Mouse (Mus musculus) embryo, embryonic 11 days (tissue): ENCODE data around the gene Rnf144a.

Source experiments
- DNase-seq: peaks from one replicate; pipeline ENCODE4 v3.0.0-alpha.2; 2015

Gene Rnf144a

GRCm38 (mm10) chr12:26367361-26367760 lies 47.7 kb downstream of the Rnf144a start:
- DNase-seq: no peak

DNA sequence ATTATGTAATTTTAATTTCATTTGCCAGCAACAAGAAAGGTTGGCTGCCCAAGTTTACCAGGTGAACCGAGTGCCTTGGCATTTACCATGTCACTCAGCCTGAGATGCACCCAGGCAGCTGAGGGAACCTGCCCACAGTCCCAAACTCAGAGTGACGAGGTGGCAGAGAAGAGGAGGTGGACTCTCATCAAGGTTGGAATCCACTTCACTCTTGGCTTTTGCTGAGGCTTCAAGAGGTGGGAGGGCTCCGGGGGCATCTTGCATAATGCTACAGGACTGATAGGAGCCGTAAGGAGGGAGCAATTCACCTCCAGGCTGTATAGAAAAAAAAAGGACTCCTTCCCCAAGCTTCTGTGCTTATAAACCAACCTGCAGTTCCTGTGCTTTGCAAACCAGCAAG lies 48.7 kb downstream of the Rnf144a start:
- no peak for DNase-seq

DNA sequence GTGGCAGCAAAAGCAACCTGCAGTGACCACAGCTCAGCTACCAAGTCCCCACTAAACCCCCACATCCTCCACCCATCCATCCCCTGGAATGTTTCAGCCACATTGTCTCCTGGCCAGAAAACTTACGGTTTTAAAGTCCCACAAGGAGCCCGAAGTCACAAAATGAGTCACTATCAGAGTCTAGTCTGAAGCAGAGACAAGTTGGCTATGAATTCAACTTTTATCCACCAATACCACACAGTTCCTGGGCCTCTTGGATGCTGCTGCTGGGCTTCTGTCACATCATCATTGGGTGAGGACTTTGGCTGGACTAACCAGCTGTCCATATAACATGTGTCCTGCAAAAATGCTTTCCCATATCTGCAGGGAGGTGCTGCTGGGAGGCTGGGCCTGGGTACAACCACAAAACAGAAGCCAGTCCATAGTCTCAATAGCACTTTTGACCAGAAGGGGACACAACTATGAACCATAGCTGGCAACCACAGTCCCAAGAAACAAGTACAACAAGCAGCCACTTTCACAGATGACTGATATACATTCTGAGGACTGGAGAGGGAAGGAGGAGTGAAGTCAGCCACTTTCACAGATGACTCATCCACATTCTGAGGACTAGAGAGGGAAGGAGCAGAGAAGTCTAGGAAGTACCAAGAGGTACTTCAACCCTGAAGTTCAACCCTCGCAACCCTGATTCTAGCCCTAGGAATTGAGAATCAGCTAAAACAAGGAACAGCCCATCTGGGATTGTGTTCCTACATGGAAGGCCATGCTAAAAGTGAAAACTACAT lies 49.3 kb downstream of the Rnf144a start:
- no peak for DNase-seq

DNA sequence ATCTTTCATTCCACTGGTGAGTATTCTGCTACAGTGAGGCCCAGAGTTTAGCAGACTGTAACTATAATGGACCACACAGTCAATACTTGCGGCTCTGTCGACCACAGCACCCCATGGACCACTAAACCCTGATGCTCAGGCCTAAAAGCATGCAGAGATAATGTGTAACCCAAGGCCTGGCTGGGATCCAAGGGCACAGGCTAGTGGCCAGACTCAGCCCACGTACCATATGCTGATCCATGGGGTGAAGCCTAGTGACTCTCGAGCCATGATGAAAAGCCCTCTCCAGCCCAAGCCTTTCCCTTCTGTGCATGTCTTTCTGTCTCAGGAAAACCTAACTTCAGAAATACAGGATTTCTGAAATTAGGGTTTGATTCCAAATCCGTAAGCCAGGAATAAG lies 50.2 kb downstream of the Rnf144a start:
- DNase-seq: no peak

GRCm38 (mm10) chr12:26360946-26361523 lies 54.0 kb downstream of the Rnf144a start:
- no peak for DNase-seq

- no peak for DNase-seq
Observed at GRCm38 (mm10) chr12:26359817-26360216, 55.2 kb downstream of the Rnf144a start.

GRCm38 (mm10) chr12:26359241-26359640 lies 55.8 kb downstream of the Rnf144a start:
- DNase-seq: no peak

DNA sequence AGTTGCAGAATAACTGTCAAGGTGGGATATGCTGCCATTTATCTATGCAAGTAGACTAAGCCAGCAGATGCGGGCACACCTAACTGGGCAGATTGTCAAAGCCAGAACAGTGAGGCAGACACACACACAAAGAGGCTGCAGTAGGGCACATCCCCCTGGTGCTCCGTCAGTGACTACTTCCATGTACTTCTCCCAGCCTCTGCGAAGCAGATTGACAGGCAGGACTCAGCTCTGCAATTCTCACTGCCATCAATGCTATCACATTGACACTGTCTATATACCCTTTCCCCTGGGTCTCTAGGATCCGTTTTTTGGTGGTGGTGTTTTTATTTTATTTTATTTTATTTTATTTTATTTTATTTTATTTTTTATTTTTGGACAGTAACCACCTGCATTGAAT lies 57.8 kb downstream of the Rnf144a start:
- DNase-seq: no peak

GRCm38 (mm10) chr12:26356191-26356590 lies 58.9 kb downstream of the Rnf144a start:
- peak; percentile 24 for DNase-seq

DNA sequence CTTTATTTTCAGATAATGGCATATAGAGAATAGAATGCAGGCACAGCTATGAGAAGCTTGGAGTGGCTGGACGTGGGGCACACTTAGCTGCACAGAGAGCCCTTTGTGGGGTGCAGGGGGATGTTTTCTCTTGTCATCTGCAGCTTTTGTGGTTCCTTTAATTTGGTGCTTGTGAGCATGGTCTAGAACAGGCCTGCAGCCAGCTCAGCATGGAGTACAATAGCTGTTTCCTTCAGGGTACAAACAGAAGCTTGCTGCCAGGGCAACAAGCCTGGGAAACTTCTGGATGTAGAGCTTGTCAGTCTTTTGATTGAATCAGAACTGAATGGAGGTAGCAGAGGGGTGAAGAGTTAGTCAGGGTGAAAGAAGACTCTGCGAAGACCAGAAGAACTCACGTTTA lies 63.7 kb downstream of the Rnf144a start:
- DNase-seq: no peak

DNA sequence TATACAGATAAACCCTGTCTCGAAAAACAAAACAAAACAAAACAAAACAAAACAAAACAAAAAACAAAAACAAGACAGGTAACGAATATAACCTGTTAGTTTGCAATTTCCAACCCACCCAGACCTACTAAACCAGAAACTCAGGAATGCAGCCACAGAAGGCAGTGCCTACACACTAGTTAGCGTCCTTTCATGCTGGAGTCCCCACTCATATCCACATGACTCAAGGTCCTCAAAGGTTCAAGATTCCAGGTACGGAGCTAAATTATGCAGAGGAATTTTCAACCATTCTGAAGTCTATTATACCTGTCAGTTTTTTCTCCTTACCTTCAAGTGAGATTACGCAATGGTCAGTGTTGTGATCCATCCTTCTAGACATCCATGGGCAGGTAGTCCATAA lies 70.6 kb downstream of the Rnf144a start:
- DNase-seq: no peak

DNA sequence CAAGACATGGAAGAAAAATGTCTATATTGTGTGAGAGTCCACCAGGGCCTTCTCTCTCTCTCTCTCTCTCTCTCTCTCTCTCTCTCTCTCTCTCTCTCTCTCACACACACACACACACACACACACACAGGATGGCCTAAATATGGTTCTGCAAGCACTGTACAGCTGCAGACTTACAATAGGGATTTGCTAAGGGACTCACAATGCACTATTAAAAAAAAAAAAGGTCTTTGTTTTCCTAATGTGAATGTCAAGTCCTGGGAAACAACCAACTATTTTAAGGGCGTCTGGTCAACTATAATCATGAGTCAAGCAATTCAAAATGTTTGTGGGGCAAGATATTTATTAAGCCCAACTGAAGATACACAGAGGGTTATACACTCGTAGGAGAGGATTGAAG lies 71.9 kb downstream of the Rnf144a start:
- DNase-seq: no peak

DNA sequence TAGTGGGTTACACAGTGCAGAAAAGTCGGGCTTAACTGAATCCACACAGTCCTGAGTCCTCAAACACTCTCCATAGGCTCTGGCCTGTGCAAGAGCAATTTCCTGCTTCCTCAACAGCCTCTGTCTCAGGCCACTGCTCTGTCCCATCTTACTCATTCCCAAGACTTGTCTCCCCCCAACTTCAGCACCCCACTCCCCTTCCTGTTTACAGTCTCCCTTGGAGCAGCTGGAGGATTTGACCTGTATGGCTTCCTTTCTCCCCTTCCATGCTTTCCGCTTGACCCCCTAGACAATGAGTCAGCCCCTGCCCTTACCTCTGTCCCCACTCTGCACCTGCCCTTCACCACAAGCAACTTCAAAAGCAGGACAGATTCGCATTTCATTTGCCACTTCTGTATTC lies 72.4 kb downstream of the Rnf144a start:
- DNase-seq: no peak

DNA sequence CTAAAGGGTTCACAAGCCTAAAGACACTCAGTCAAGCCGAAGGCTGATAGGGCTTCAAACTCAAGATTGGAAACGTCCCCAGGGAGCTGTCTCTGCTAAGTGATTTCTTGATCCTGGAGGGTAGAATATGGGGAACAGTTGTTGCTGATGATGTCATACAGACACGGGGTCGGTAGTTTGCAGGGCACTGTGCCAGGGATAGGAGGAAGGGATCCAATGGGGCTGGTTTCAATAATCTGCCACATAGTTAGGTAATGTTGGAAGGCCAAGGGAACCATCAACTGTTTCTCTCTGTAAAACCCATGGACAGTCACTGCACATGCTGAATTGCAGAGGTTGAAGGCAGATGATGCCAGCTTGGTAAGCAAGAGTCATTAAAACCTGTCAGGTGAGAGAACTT lies 73.0 kb downstream of the Rnf144a start:
- no peak for DNase-seq

- DNase-seq: no peak
Observed at GRCm38 (mm10) chr12:26340621-26341020, 74.4 kb downstream of the Rnf144a start.

- DNase-seq: no peak
Observed at GRCm38 (mm10) chr12:26339886-26340285, 75.2 kb downstream of the Rnf144a start.

DNA sequence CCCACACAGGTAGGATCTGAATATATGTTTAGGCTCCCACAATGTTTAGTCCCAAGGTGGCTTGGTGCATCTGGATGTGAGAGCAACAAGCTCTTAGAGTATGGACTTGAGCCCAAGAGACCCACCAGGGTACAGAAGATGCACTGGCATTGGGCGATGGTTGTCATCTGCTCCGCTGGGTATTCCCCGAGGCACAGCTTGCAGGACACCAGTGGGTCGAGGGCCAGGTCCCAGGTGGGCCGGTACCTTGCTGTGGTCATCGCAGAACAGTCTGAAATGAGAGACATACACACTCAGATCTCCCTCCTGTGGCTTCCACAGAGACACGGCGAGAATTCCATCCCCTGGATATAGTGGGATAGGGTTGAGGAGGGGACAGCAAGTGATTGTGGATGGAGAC lies 75.9 kb downstream of the Rnf144a start:
- no peak for DNase-seq

GRCm38 (mm10) chr12:26333678-26334077 lies 81.4 kb downstream of the Rnf144a start:
- no peak for DNase-seq

DNA sequence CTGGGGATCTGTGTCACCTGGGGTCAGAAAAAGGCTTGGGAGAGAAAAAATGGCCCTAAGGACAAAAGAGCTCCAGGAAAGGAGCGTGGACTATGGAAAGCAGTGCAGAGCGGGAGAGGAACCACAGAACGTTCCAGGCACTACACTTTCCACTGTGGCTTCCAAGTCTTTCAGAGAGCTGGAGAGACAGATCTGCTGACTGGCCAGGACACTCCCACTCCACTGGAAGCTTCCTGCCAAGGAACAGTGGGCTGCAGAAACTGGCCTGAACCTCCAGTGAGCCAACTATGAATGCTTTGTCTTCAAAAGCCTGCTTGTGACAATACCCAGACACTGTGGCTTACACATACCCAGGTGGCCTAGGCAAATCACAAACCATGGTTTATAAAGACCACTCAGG lies 84.0 kb downstream of the Rnf144a start:
- DNase-seq: no peak

DNA sequence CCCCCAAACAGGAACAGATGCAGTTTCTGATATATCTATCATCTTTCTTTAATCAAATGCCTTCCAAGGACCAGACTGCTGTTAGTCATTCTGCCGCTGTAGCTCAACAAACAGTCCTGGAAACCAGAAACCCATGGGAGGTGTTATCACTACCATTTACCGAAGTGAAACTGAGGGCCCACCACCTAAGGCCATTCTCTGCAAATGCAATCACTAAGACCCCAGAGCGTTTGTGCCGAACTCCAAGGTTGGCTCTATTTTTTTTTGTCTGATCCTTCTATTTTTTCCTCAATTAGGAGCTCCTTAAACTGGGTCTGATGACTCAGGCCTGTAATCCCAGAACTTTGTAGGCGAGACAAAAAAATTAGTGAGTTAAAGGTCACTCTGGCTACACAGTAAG lies 85.3 kb downstream of the Rnf144a start:
- DNase-seq: no peak

GRCm38 (mm10) chr12:26329031-26329675 lies 85.9 kb downstream of the Rnf144a start:
- DNase-seq: no peak

DNA sequence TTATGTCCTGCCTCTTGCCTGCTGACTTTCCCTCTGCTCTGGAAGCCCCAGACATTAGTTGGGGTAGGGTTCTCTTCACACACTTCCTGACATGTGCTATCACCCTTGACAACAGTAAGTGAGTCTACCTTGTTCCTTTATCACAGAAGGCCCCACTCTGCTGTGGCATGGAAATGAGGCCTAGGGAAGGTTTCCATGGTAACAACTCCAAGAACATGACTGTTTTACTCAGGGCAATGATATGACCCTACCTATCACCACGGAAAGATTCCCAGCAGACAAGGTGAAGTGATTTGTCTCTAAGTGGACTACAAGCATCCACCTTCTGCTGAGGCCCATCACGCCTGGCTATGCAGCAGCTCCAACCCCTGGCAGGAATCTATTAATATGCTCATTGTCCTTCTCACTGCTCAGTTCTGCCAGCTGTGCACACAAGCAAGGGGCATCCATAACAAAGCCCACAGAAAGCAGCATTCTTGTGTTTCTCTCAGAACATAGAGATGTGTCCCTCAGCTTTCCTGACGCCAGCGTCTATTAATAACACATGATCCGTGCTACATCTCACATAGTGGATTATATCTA lies 91.2 kb downstream of the Rnf144a start:
- DNase-seq: no peak

DNA sequence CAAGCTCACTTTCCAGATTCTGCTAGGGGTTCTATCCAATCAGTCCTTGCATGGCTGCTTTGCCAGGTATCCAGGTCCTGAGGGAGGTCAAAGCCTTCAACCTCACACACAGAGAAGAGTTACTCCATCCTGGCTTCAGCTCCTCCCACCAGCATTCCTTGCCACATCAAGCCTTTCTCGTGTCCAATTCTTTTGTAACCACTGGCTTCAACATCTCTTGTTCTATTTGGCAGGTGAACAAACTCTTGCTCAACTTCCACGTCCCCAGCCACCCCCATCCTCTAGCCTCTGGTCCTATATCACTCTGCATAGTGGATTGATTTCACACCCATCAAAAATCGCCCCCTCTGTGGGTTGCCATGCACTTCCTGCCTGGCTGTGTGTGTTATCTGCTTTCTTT lies 98.8 kb downstream of the Rnf144a start:
- no peak for DNase-seq

- DNase-seq: peak; percentile 51
Observed at GRCm38 (mm10) chr12:26314959-26315358, 100.1 kb downstream of the Rnf144a start.
